Mouse (Mus musculus): ENCODE measurements around the gene Exoc6b. TPM values are rescaled to one million over a fixed set of nuclear protein-coding genes. Genes with fewer than 3 reads are reported as not detected.
A peak's percentile ranks its signal among the peaks of the same experiment; 100 is the strongest.

The Exoc6b gene
- polyA plus RNA-seq, 1 experiment from 2014 or later: 22.1 TPM

GRCm38 (mm10) chr6:85057641-85058040 is 11.7 kb downstream of the Exoc6b start:
- H3K4me1 ChIP-seq (replicated peaks): no peaks in the 10 kb centered on the region
- H3K27me3 ChIP-seq (replicated peaks): no peaks in the 10 kb centered on the region
- no peak for ATAC-seq (ENCODE audit: insufficient number of reproducible peaks, low FRiP score)
- no peak overlapping the region for H3K4me3 ChIP-seq
- H3K9ac ChIP-seq: no peak overlapping the region
- H3K9me3 ChIP-seq (replicated peaks): no peaks in the 10 kb centered on the region
- no peak overlapping the region for H3K27ac ChIP-seq (ENCODE audit: poor library complexity, severe bottlenecking)
- no peaks in the 10 kb centered on the region for H3K36me3 ChIP-seq
- H3K4me2 ChIP-seq: no peak overlapping the region
- 77% methylated on average over 1 of the region's 1 CpGs for WGBS

DNA sequence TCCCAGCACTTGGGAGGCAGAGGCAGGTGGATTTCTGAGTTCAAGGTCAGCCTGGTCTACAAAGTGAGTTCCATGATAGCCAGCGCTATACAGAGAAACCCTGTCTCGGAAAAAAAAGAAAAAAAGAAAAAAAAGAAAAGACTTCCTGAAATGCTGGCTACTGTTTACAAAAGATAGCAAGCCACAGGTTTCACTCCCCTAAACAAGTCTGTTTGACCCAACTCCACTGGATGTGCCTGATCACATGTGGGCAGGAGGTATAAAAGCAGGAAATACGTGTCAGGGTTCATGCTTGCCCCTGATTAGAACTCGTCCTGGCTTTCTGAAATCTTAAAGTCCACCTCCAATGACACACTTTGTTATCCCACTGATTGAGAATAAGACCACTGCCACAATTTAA is 18.2 kb downstream of the Exoc6b start:
- 68% methylated on average over 4 of the region's 4 CpGs for WGBS
- H3K4me3 ChIP-seq: no peak overlapping the region
- H3K9ac ChIP-seq: no peak overlapping the region
- no peak overlapping the region for H3K27ac ChIP-seq (ENCODE audit: poor library complexity, severe bottlenecking)
- H3K27me3 ChIP-seq (replicated peaks): no peaks in the 10 kb centered on the region
- H3K36me3 ChIP-seq: no peaks in the 10 kb centered on the region
- H3K9me3 ChIP-seq (replicated peaks): no peaks in the 10 kb centered on the region
- H3K4me1 ChIP-seq (replicated peaks): no peaks in the 10 kb centered on the region
- no peak overlapping the region for H3K4me2 ChIP-seq
- no peak for ATAC-seq (ENCODE audit: insufficient number of reproducible peaks, low FRiP score)

DNA sequence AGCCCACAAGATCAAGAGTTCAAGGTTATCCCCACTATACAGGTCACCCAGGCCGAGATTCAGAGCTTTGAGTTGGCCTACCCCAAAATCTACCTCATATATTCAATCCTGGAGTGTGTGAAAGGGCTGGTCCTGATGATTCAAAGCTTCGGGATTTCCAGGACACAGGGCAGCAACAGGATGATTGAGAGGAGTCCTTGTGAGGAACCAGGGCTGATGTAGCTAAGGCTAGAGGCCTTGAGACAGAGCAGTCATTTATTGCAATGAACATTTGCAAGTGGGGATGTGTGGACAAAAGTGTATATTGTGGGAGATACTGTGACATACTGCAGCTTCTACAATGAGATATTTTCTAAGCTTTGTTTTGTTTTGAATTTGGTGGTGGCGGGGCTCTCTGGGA is 22.8 kb downstream of the Exoc6b start:
- Histone ChIP-seq H3K27me3 (replicated peaks) (no peaks in the 10 kb centered on the region), H3K4me1 (replicated peaks) (no peaks in the 10 kb centered on the region), H3K9me3 (replicated peaks) (no peaks in the 10 kb centered on the region), H3K4me3 (no peak overlapping the region), H3K9ac (no peak overlapping the region), H3K27ac (ENCODE audit: poor library complexity, severe bottlenecking) (no peak overlapping the region), H3K36me3 (no peaks in the 10 kb centered on the region), H3K4me2 (no peak overlapping the region)
- ATAC-seq (ENCODE audit: insufficient number of reproducible peaks, low FRiP score): no peak
- WGBS: 82% methylated on average over 3 of the region's 3 CpGs

- no peak overlapping the region for H3K9ac ChIP-seq
- H3K4me3 ChIP-seq: no peak overlapping the region
- ATAC-seq (ENCODE audit: insufficient number of reproducible peaks, low FRiP score): no peak
- no peaks in the 10 kb centered on the region for H3K4me1 ChIP-seq (replicated peaks)
- 69% methylated on average over 4 of the region's 4 CpGs for WGBS
- no peak overlapping the region for H3K27ac ChIP-seq (ENCODE audit: poor library complexity, severe bottlenecking)
- no peak overlapping the region for H3K4me2 ChIP-seq
- no peaks in the 10 kb centered on the region for H3K36me3 ChIP-seq
- H3K9me3 ChIP-seq (replicated peaks): no peaks in the 10 kb centered on the region
- no peaks in the 10 kb centered on the region for H3K27me3 ChIP-seq (replicated peaks)
Measured at GRCm38 (mm10) chr6:85044621-85045152, 24.6 kb downstream of the Exoc6b start.

DNA sequence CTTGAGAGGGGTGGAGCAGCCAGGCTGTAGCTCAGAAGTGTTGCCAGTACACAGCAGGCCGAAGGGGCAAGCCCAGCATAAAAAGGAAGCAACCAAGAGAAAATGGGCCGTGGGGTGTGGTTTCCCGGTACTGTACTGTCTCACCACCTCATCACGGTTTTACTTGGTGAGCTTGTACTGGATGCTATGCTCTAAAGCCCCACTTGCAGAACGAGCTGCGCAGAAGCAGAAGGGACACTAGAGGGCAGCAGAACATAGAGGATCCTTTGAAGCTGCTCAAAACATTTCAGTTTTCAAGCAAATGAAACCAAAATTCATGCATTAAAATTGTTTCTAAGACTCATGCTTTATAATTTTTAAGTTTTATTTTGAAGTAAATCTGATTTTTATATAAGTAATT is 31.6 kb downstream of the Exoc6b start:
- no peaks in the 10 kb centered on the region for H3K27me3 ChIP-seq (replicated peaks)
- 5% methylated on average over 6 of the region's 6 CpGs for WGBS
- ATAC-seq (ENCODE audit: insufficient number of reproducible peaks, low FRiP score): no peak

GRCm38 (mm10) chr6:85029671-85030070 is 39.6 kb downstream of the Exoc6b start:
- H3K27me3 ChIP-seq (replicated peaks): no peaks in the 10 kb centered on the region
- H3K9ac ChIP-seq: no peak overlapping the region
- ATAC-seq (ENCODE audit: insufficient number of reproducible peaks, low FRiP score): peak; percentile 55
- H3K27ac ChIP-seq (ENCODE audit: poor library complexity, severe bottlenecking): no peak overlapping the region
- no peak overlapping the region for H3K4me2 ChIP-seq
- H3K4me1 ChIP-seq (replicated peaks): peaks cover 4% of the 10 kb centered on the region; the same call in 1 of the 2 replicates
- no peaks in the 10 kb centered on the region for H3K9me3 ChIP-seq (replicated peaks)
- no peak overlapping the region for H3K4me3 ChIP-seq
- H3K36me3 ChIP-seq: no peaks in the 10 kb centered on the region
- 59% methylated on average over 1 of the region's 1 CpGs for WGBS

More for the DNA sequence above, 31.6 kb downstream of the Exoc6b start:
- Histone ChIP-seq H3K27ac (ENCODE audit: poor library complexity, severe bottlenecking) (no peak overlapping the region), H3K36me3 (no peaks in the 10 kb centered on the region), H3K9ac (no peak overlapping the region), H3K4me3 (no peak overlapping the region), H3K4me1 (replicated peaks) (no peaks in the 10 kb centered on the region), H3K4me2 (no peak overlapping the region), H3K9me3 (replicated peaks) (no peaks in the 10 kb centered on the region)

- Histone ChIP-seq H3K4me1 (replicated peaks) (peaks cover 4% of the 10 kb centered on the region; the same call in 1 of the 2 replicates), H3K9me3 (replicated peaks) (no peaks in the 10 kb centered on the region), H3K27me3 (replicated peaks) (no peaks in the 10 kb centered on the region), H3K4me2 (no peak overlapping the region), H3K4me3 (no peak overlapping the region), H3K36me3 (no peaks in the 10 kb centered on the region), H3K27ac (ENCODE audit: poor library complexity, severe bottlenecking) (no peak overlapping the region), H3K9ac (no peak overlapping the region)
- ATAC-seq (ENCODE audit: insufficient number of reproducible peaks, low FRiP score): no peak
Measured at GRCm38 (mm10) chr6:85024403-85024802, 44.9 kb downstream of the Exoc6b start.

- no peak overlapping the region for H3K9ac ChIP-seq
- no peaks in the 10 kb centered on the region for H3K36me3 ChIP-seq
- H3K4me2 ChIP-seq: no peak overlapping the region
- no peak overlapping the region for H3K4me3 ChIP-seq
- H3K27ac ChIP-seq (ENCODE audit: poor library complexity, severe bottlenecking): no peak overlapping the region
- H3K4me1 ChIP-seq (replicated peaks): no peaks in the 10 kb centered on the region
- no peak for ATAC-seq (ENCODE audit: insufficient number of reproducible peaks, low FRiP score)
- no peaks in the 10 kb centered on the region for H3K27me3 ChIP-seq (replicated peaks)
- WGBS: 34% methylated on average over 2 of the region's 2 CpGs
- H3K9me3 ChIP-seq (replicated peaks): no peaks in the 10 kb centered on the region
Measured at GRCm38 (mm10) chr6:85017011-85017410, 52.3 kb downstream of the Exoc6b start.

- H3K9me3 ChIP-seq (replicated peaks): no peaks in the 10 kb centered on the region
- H3K36me3 ChIP-seq: no peaks in the 10 kb centered on the region
- H3K9ac ChIP-seq: no peak overlapping the region
- H3K27ac ChIP-seq (ENCODE audit: poor library complexity, severe bottlenecking): no peak overlapping the region
- no peak overlapping the region for H3K4me2 ChIP-seq
- H3K4me3 ChIP-seq: no peak overlapping the region
- 74% methylated on average over 2 of the region's 2 CpGs for WGBS
- 0 out of 2 replicates have a peak, but pooled peaks cover 2% of the 10 kb centered on the region for H3K4me1 ChIP-seq (replicated peaks)
- ATAC-seq (ENCODE audit: insufficient number of reproducible peaks, low FRiP score): no peak
- no peaks in the 10 kb centered on the region for H3K27me3 ChIP-seq (replicated peaks)
Measured at GRCm38 (mm10) chr6:85013906-85014305, 55.4 kb downstream of the Exoc6b start.

GRCm38 (mm10) chr6:85010397-85010796 is 58.9 kb downstream of the Exoc6b start:
- H3K4me2 ChIP-seq: no peak overlapping the region
- 0 out of 2 replicates have a peak, but pooled peaks cover 2% of the 10 kb centered on the region for H3K4me1 ChIP-seq (replicated peaks)
- no peak overlapping the region for H3K4me3 ChIP-seq
- H3K9ac ChIP-seq: no peak overlapping the region
- no peaks in the 10 kb centered on the region for H3K36me3 ChIP-seq
- 84% methylated on average over 2 of the region's 2 CpGs for WGBS
- H3K9me3 ChIP-seq (replicated peaks): no peaks in the 10 kb centered on the region
- no peaks in the 10 kb centered on the region for H3K27me3 ChIP-seq (replicated peaks)
- ATAC-seq (ENCODE audit: insufficient number of reproducible peaks, low FRiP score): no peak
- no peak overlapping the region for H3K27ac ChIP-seq (ENCODE audit: poor library complexity, severe bottlenecking)

DNA sequence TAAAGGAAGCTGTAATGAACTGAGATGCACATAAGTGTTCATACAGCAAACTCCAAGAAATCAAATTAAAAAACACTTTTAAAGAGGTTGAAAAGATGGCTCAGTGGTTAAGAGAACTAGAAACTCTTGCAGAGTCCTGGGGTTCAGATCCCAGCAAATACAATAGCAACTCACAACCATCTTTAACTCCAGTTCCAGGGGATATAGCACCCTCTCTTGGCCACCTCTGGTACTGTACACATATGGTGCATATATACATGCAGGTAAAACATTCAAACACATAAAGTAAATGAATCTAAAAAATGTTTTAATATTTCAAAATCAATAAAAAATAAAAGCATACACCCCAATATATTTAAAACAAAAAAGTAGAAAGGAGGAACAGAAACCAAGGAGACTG is 73.9 kb downstream of the Exoc6b start:
- H3K4me3 ChIP-seq: no peak overlapping the region
- ATAC-seq (ENCODE audit: insufficient number of reproducible peaks, low FRiP score): no peak
- no peaks in the 10 kb centered on the region for H3K4me1 ChIP-seq (replicated peaks)
- no peak overlapping the region for H3K4me2 ChIP-seq
- 0 out of 2 replicates have a peak, but pooled peaks cover 2% of the 10 kb centered on the region for H3K36me3 ChIP-seq
- H3K27me3 ChIP-seq (replicated peaks): no peaks in the 10 kb centered on the region
- no peak overlapping the region for H3K27ac ChIP-seq (ENCODE audit: poor library complexity, severe bottlenecking)
- no peaks in the 10 kb centered on the region for H3K9me3 ChIP-seq (replicated peaks)
- H3K9ac ChIP-seq: no peak overlapping the region

DNA sequence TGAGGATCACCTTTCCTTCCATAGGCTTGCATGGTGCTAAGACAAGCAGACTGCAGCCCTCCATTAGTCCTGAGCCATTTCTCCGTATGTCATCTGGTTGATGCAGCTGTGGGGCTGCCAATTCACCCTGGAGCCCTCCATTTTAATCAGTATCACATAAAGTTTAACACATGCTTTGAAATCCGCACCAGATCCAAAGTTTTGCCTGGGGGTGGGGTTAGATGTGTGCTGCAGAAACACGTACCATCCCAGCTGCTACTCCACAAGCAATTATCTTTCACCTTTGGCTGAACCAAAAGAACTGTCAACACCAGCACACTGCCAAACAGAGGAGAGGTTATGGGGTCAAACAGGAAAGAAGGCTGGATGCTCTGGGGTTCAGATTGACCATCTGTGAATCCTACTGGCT is 92.7 kb downstream of the Exoc6b start:
- 19% methylated on average over 3 of the region's 3 CpGs for WGBS
- no peak overlapping the region for H3K9ac ChIP-seq
- H3K27ac ChIP-seq (ENCODE audit: poor library complexity, severe bottlenecking): peak overlapping the region; percentile 13
- H3K36me3 ChIP-seq: no peaks in the 10 kb centered on the region
- H3K9me3 ChIP-seq (replicated peaks): no peaks in the 10 kb centered on the region
- H3K4me1 ChIP-seq (replicated peaks): peaks cover 10% of the 10 kb centered on the region
- H3K4me2 ChIP-seq: peak overlapping the region; percentile 16
- no peak overlapping the region for H3K4me3 ChIP-seq
- ATAC-seq (ENCODE audit: insufficient number of reproducible peaks, low FRiP score): 0 out of 2 replicates have a peak, but pooled peaks have one; percentile 45
- no peaks in the 10 kb centered on the region for H3K27me3 ChIP-seq (replicated peaks)

All from heart, embryonic 12.5 days (tissue).